Mouse (Mus musculus): ENCODE data around the gene Sh3rf1. TPM values are rescaled to one million over a fixed set of nuclear protein-coding genes. Genes with fewer than 3 reads are reported as not detected.
A peak's percentile ranks its signal among the peaks of the same experiment; 100 is the strongest.

The Sh3rf1 gene
- polyA plus RNA-seq, 1 experiment from 2014 or later: 1.2 TPM

GRCm38 (mm10) chr8:61275463-61276356 is 52.0 kb downstream of the Sh3rf1 start:
- Histone ChIP-seq H3K9ac (no peak overlapping the region), H3K36me3 (replicated peaks) (no peaks in the 10 kb centered on the region), H3K27me3 (no peaks in the 10 kb centered on the region), H3K4me3 (replicated peaks) (no peak overlapping the region), H3K9me3 (replicated peaks) (no peaks in the 10 kb centered on the region), H3K4me1 (replicated peaks) (0 out of 2 replicates have a peak, but pooled peaks cover 11% of the 10 kb centered on the region), H3K4me2 (no peak overlapping the region), H3K27ac (replicated peaks) (no peak overlapping the region)
- ATAC-seq (ENCODE audit: insufficient read depth): no peak
- 53% methylated on average over 11 of the region's 11 CpGs for WGBS (ENCODE audit: insufficient replicate concordance)

GRCm38 (mm10) chr8:61276397-61276796 is 52.7 kb downstream of the Sh3rf1 start:
- Histone ChIP-seq H3K36me3 (replicated peaks) (no peaks in the 10 kb centered on the region), H3K27ac (replicated peaks) (no peak overlapping the region), H3K4me1 (replicated peaks) (0 out of 2 replicates have a peak, but pooled peaks cover 11% of the 10 kb centered on the region), H3K9ac (no peak overlapping the region), H3K4me2 (no peak overlapping the region), H3K27me3 (no peaks in the 10 kb centered on the region), H3K9me3 (replicated peaks) (no peaks in the 10 kb centered on the region), H3K4me3 (replicated peaks) (no peak overlapping the region)
- 66% methylated on average over 5 of the region's 5 CpGs for WGBS (ENCODE audit: insufficient replicate concordance)
- ATAC-seq (ENCODE audit: insufficient read depth): no peak

GRCm38 (mm10) chr8:61279030-61279429 is 55.4 kb downstream of the Sh3rf1 start:
- Histone ChIP-seq H3K9ac (no peak overlapping the region), H3K27me3 (no peaks in the 10 kb centered on the region), H3K4me2 (no peak overlapping the region), H3K4me3 (replicated peaks) (no peak overlapping the region), H3K27ac (replicated peaks) (no peak overlapping the region), H3K36me3 (replicated peaks) (no peaks in the 10 kb centered on the region), H3K4me1 (replicated peaks) (peaks cover 18% of the 10 kb centered on the region), H3K9me3 (replicated peaks) (no peaks in the 10 kb centered on the region)
- no peak for ATAC-seq (ENCODE audit: insufficient read depth)
- 74% methylated on average over 10 of the region's 10 CpGs for WGBS (ENCODE audit: insufficient replicate concordance)

GRCm38 (mm10) chr8:61282303-61283168 is 58.9 kb downstream of the Sh3rf1 start:
- Histone ChIP-seq H3K4me2 (no peak overlapping the region), H3K4me3 (replicated peaks) (no peak overlapping the region), H3K27me3 (no peaks in the 10 kb centered on the region), H3K9ac (no peak overlapping the region), H3K27ac (replicated peaks) (no peak overlapping the region), H3K4me1 (replicated peaks) (peaks cover 7% of the 10 kb centered on the region), H3K9me3 (replicated peaks) (no peaks in the 10 kb centered on the region), H3K36me3 (replicated peaks) (no peaks in the 10 kb centered on the region)
- whole genome bisulfite sequencing (ENCODE audit: insufficient replicate concordance): 63% methylated on average over 10 of the region's 10 CpGs
- no peak; the same call in 1 of the 2 replicates for ATAC-seq (ENCODE audit: insufficient read depth)

- Histone ChIP-seq H3K36me3 (replicated peaks) (no peaks in the 10 kb centered on the region), H3K27ac (replicated peaks) (0 out of 2 replicates have a peak overlapping the region, but pooled peaks have one; percentile 21), H3K9me3 (replicated peaks) (no peaks in the 10 kb centered on the region), H3K4me2 (no peak overlapping the region), H3K4me1 (replicated peaks) (peaks cover 10% of the 10 kb centered on the region), H3K4me3 (replicated peaks) (no peak overlapping the region), H3K27me3 (no peaks in the 10 kb centered on the region), H3K9ac (no peak overlapping the region)
- ATAC-seq (ENCODE audit: insufficient read depth): peak; percentile 51
- WGBS (ENCODE audit: insufficient replicate concordance): 27% methylated on average over 12 of the region's 12 CpGs
Measured at GRCm38 (mm10) chr8:61283169-61284081, 59.8 kb downstream of the Sh3rf1 start.

- ATAC-seq (ENCODE audit: insufficient read depth): no peak
- Histone ChIP-seq H3K4me2 (no peak overlapping the region), H3K27ac (replicated peaks) (no peak overlapping the region), H3K36me3 (replicated peaks) (no peaks in the 10 kb centered on the region), H3K9ac (no peak overlapping the region), H3K4me1 (replicated peaks) (peaks cover 12% of the 10 kb centered on the region), H3K4me3 (replicated peaks) (no peak overlapping the region), H3K9me3 (replicated peaks) (no peaks in the 10 kb centered on the region), H3K27me3 (no peaks in the 10 kb centered on the region)
- WGBS (ENCODE audit: insufficient replicate concordance): 62% methylated on average over 7 of the region's 7 CpGs
Measured at GRCm38 (mm10) chr8:61285896-61286295, 62.2 kb downstream of the Sh3rf1 start.

- H3K27me3 ChIP-seq: no peaks in the 10 kb centered on the region
- H3K36me3 ChIP-seq (replicated peaks): no peaks in the 10 kb centered on the region
- H3K9me3 ChIP-seq (replicated peaks): no peaks in the 10 kb centered on the region
- no peak overlapping the region for H3K9ac ChIP-seq
- ATAC-seq (ENCODE audit: insufficient read depth): no peak
- no peak overlapping the region for H3K27ac ChIP-seq (replicated peaks)
- no peak overlapping the region for H3K4me3 ChIP-seq (replicated peaks)
- WGBS (ENCODE audit: insufficient replicate concordance): 27% methylated on average over 7 of the region's 7 CpGs
- H3K4me2 ChIP-seq: no peak overlapping the region
- peaks cover 12% of the 10 kb centered on the region for H3K4me1 ChIP-seq (replicated peaks)
Measured at GRCm38 (mm10) chr8:61286394-61286793, 62.7 kb downstream of the Sh3rf1 start.

GRCm38 (mm10) chr8:61286795-61287385 is 63.2 kb downstream of the Sh3rf1 start:
- Histone ChIP-seq H3K27me3 (no peaks in the 10 kb centered on the region), H3K9ac (no peak overlapping the region), H3K9me3 (replicated peaks) (no peaks in the 10 kb centered on the region), H3K27ac (replicated peaks) (no peak overlapping the region), H3K4me2 (no peak overlapping the region), H3K36me3 (replicated peaks) (no peaks in the 10 kb centered on the region), H3K4me3 (replicated peaks) (no peak overlapping the region), H3K4me1 (replicated peaks) (peaks cover 12% of the 10 kb centered on the region)
- ATAC-seq (ENCODE audit: insufficient read depth): no peak
- WGBS (ENCODE audit: insufficient replicate concordance): 57% methylated on average over 14 of the region's 14 CpGs

GRCm38 (mm10) chr8:61288006-61288566 is 64.4 kb downstream of the Sh3rf1 start:
- no peak overlapping the region for H3K4me2 ChIP-seq
- no peak overlapping the region for H3K9ac ChIP-seq
- no peak overlapping the region for H3K27ac ChIP-seq (replicated peaks)
- H3K27me3 ChIP-seq: no peaks in the 10 kb centered on the region
- no peak for ATAC-seq (ENCODE audit: insufficient read depth)
- H3K4me3 ChIP-seq (replicated peaks): no peak overlapping the region
- H3K36me3 ChIP-seq (replicated peaks): no peaks in the 10 kb centered on the region
- H3K4me1 ChIP-seq (replicated peaks): peaks cover 10% of the 10 kb centered on the region
- no peaks in the 10 kb centered on the region for H3K9me3 ChIP-seq (replicated peaks)
- 65% methylated on average over 11 of the region's 11 CpGs for whole genome bisulfite sequencing (ENCODE audit: insufficient replicate concordance)

- Histone ChIP-seq H3K4me1 (replicated peaks) (peaks cover 7% of the 10 kb centered on the region; the same call in 1 of the 2 replicates), H3K27ac (replicated peaks) (no peak overlapping the region), H3K36me3 (replicated peaks) (no peaks in the 10 kb centered on the region), H3K4me3 (replicated peaks) (no peak overlapping the region), H3K4me2 (no peak overlapping the region), H3K9me3 (replicated peaks) (no peaks in the 10 kb centered on the region), H3K9ac (no peak overlapping the region), H3K27me3 (no peaks in the 10 kb centered on the region)
- no peak for ATAC-seq (ENCODE audit: insufficient read depth)
- 59% methylated on average over 7 of the region's 7 CpGs for WGBS (ENCODE audit: insufficient replicate concordance)
Measured at GRCm38 (mm10) chr8:61288676-61289075, 65.0 kb downstream of the Sh3rf1 start.
